Mouse (Mus musculus) embryonic fibroblast, embryonic 13.5 days (primary cell): ENCODE measurements around the gene Sestd1. TPM values are rescaled to one million over a fixed set of nuclear protein-coding genes. Genes with fewer than 3 reads are reported as not detected.

Source experiments
- H3K27ac ChIP-seq: 2 replicates; pipeline ENCODE4 v1.5.1; 2012; ENCODE audit warnings: low read length, control low read depth, inconsistent platforms; ENCODE audit not compliant: insufficient read depth
- H3K4me1 ChIP-seq: 2 replicates; pipeline ENCODE4 v1.6.1; 2011; ENCODE audit warnings: low read length; ENCODE audit not compliant: control insufficient read depth, insufficient read depth
- H3K4me3 ChIP-seq: 2 replicates; pipeline ENCODE4 v1.5.1; 2011; ENCODE audit warnings: mild to moderate bottlenecking, control low read depth, low read length; ENCODE audit not compliant: insufficient read depth
- CTCF ChIP-seq: IDR thresholded peaks from 2 replicates; pipeline ENCODE4 v1.5.1; 2011; ENCODE audit warnings: mild to moderate bottlenecking, control low read depth, low read length, moderate library complexity, borderline replicate concordance; ENCODE audit not compliant: insufficient read depth
- POLR2A ChIP-seq: IDR thresholded peaks from 2 replicates; pipeline ENCODE4 v1.6.1; 2011; ENCODE audit warnings: low read depth, mild to moderate bottlenecking, control low read depth, low read length, moderate library complexity
- polyA plus RNA-seq: library from polyadenylated mRNA; stranded (reverse); fragments of >200 nt; gene quantifications from 2 replicates; pipeline ENCODE4 v1.2.4, GENCODE M21; 2011; ENCODE audit warnings: low read depth; ENCODE audit not compliant: missing spikeins, insufficient read length

Gene Sestd1
- polyA plus RNA-seq, 1 experiment: 28.1 TPM

GRCm38 (mm10) chr2:77253227-77253626 lies 27.2 kb downstream of the Sestd1 start:
- no peak overlapping the region for H3K27ac ChIP-seq
- no peak for TF ChIP-seq CTCF
- TF ChIP-seq POLR2A: no peak
- H3K4me3 ChIP-seq: no peak overlapping the region
- H3K4me1 ChIP-seq: peaks cover 6% of the 10 kb centered on the region; the same call in 1 of the 2 replicates

- no peak overlapping the region for H3K4me3 ChIP-seq
- H3K4me1 ChIP-seq: peaks cover 6% of the 10 kb centered on the region; the same call in 1 of the 2 replicates
- H3K27ac ChIP-seq: no peak overlapping the region
- TF ChIP-seq CTCF (no peak), POLR2A (no peak)
Measured at GRCm38 (mm10) chr2:77251736-77252135, 28.7 kb downstream of the Sestd1 start.

GRCm38 (mm10) chr2:77249771-77250681 lies 30.4 kb downstream of the Sestd1 start:
- Histone ChIP-seq H3K27ac (no peak overlapping the region), H3K4me1 (peaks cover 9% of the 10 kb centered on the region; the same call in 1 of the 2 replicates), H3K4me3 (no peak overlapping the region)
- TF ChIP-seq POLR2A (no peak), CTCF (peak; percentile 87)

- Histone ChIP-seq H3K4me3 (no peak overlapping the region), H3K27ac (no peak overlapping the region), H3K4me1 (peaks cover 9% of the 10 kb centered on the region; the same call in 1 of the 2 replicates)
- TF ChIP-seq CTCF (no peak), POLR2A (no peak)
Measured at GRCm38 (mm10) chr2:77248416-77248815, 32.0 kb downstream of the Sestd1 start.

GRCm38 (mm10) chr2:77247200-77247830 lies 33.1 kb downstream of the Sestd1 start:
- TF ChIP-seq POLR2A (no peak), CTCF (no peak)
- Histone ChIP-seq H3K4me3 (no peak overlapping the region), H3K27ac (no peak overlapping the region), H3K4me1 (peaks cover 5% of the 10 kb centered on the region; the same call in 1 of the 2 replicates)

GRCm38 (mm10) chr2:77245806-77246205 lies 34.6 kb downstream of the Sestd1 start:
- no peak overlapping the region for H3K4me3 ChIP-seq
- peaks cover 5% of the 10 kb centered on the region; the same call in 1 of the 2 replicates for H3K4me1 ChIP-seq
- no peak for TF ChIP-seq CTCF
- no peak for TF ChIP-seq POLR2A
- H3K27ac ChIP-seq: peak overlapping the region; percentile 12

GRCm38 (mm10) chr2:77242248-77242647 lies 38.1 kb downstream of the Sestd1 start:
- H3K4me1 ChIP-seq: peaks cover 6% of the 10 kb centered on the region
- H3K27ac ChIP-seq: no peak overlapping the region
- H3K4me3 ChIP-seq: no peak overlapping the region
- TF ChIP-seq POLR2A (no peak), CTCF (no peak)

GRCm38 (mm10) chr2:77238607-77239006 lies 41.8 kb downstream of the Sestd1 start:
- Histone ChIP-seq H3K4me3 (no peak overlapping the region), H3K4me1 (peaks cover 8% of the 10 kb centered on the region), H3K27ac (0 out of 2 replicates have a peak overlapping the region, but pooled peaks have one; percentile 19)
- no peak for TF ChIP-seq POLR2A
- no peak for TF ChIP-seq CTCF

GRCm38 (mm10) chr2:77238046-77238445 lies 42.3 kb downstream of the Sestd1 start:
- no peak overlapping the region for H3K4me3 ChIP-seq
- H3K27ac ChIP-seq: 0 out of 2 replicates have a peak overlapping the region, but pooled peaks have one; percentile 19
- TF ChIP-seq CTCF (no peak), POLR2A (no peak)
- H3K4me1 ChIP-seq: peaks cover 8% of the 10 kb centered on the region
